Mouse (Mus musculus) adrenal gland, adult 8-10 months (tissue): ENCODE results near the gene Tnk1. TPM values are rescaled to one million over a fixed set of nuclear protein-coding genes. Genes with fewer than 3 reads are reported as not detected.
"Not testable (repeated sequence)": the region's sequence is repeated elsewhere in the genome, so short reads cannot be mapped to it uniquely, and the experiment has no call there.

ENCODE experiments used
- DNase-seq: peaks from one replicate; pipeline ENCODE4 v3.0.0; 2022
- total RNA-seq, 4 experiments: library from RNA; stranded (reverse); gene quantifications; 2 replicates each; pipeline ENCODE4 v1.2.4; 2022

The Tnk1 gene
- total RNA-seq, 4 experiments from 2014 or later: 0.11 to 0.20 TPM; not detected in 2

DNA sequence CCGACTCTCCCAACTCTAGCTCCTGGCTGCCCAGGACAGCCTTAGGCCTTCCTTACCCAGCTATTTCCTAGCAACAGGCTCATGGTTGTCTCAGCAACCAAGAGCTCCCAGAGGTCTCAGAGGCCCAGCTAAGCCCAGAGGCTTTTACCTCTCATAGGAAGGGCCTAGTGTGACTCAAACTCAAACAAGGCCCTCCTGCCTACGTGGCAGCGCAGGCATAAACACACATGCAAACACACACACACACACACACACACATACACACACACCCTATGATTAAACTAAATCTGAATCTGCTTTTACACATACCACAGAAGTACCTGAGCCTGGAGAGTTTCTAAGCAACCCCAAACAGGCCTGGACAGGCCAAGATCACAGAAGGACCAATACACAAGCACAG, 19.9 kb upstream of the Tnk1 start:
- DNase-seq: no peak

DNA sequence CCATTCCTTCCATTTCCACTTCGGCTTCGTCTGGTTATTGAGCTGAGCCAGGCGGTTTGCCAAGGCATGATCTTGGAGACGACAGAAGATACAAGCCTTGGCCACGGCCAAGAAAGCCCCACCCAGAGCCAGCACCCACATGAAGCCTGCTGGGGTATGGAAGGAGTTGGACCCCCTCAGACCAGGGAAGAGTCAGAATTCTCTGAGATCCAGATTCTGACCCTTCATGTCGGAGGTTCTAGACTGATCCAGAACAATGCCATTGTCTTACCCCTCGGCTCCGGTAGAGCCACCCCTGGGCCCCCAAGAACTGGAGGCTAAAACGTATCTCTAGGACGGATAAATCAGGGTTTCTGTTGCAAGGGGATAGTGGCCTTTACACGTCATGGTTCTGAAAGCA, 19.3 kb upstream of the Tnk1 start, which contains the start of gene Tmem95:
Gene Tmem95, minus strand, starts transcription at position 141 of the 400 bp plus-strand sequence.
- DNase-seq: no peak

DNA sequence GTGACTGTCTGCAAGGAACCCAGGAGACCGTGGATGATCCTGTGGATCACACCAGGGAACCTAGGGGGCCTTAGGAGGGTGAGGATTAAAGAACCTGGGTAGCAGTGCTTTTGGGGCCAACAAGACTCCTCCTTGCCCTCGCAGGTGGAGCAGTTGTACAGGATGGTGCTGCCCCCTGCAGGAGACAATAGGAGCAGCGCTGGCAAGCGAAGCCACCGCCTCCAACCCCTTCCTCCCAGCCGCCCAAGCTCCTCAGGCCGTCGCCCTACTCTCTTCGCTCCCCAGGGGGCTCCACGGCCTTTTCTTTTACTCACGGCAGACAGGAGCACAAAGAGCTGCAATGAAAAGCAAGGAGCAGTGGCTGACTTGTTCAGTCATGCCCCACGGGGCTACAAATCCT, 18.3 kb upstream of the Tnk1 start:
- DNase-seq: peak; percentile 70

DNA sequence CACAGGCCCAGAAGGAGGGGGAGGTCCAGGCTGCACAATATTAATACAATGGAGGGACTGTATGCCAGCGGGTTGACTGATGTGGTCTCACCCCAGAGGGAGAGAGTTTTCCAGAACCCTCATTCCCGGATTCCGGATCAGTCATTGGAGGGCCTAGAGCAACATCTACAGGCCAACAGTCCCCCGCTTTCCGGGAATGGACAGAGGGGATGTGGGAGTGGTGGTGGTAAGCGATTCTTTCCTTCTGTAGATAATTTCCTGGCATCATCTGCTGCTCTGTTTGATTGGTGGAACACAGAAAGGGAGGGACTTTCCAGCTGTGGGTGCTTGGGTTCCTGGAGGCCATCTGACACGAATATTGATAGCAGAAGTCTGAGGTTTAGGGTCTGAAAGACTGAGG, 17.7 kb upstream of the Tnk1 start:
- no peak for DNase-seq

DNA sequence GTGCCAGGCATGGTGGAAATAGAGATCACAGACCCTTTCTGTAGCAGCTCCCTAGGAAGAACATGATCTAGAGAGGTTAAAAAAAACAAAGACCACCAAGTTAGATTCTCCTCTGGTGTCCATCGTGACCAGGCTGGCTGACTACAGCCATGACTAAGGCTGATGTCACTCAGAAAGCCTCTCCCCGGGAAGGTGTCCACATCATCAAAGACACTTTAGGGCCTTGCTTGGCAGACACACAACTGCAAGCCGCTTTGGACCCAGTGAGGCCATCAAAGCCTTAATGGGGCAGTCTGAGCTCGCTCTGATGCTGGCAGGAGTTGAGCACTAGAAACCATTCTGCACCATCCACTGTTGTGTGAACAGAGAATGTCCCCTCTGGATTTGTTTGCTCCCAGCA, 13.9 kb upstream of the Tnk1 start:
- DNase-seq: no peak

DNA sequence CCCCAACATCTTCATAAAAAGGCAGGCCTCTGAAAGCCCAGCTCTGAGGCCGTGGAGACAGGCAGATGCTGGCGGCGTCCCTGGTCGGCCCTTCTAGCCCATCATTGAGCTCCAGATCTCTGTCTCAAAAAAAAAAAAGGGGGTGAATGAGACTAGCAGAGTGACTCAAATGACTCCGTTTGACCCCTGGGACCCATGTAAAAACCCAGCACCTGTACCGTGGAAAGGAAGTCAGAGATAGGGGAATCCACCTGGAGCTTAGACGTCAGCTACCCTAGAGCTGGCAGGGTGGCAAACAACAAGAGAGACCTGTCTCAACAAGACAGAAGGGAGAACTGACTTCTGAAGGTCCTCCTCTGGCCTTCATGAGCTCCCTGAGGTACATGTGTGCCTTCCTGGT, 13.3 kb upstream of the Tnk1 start:
- DNase-seq: no peak

DNA sequence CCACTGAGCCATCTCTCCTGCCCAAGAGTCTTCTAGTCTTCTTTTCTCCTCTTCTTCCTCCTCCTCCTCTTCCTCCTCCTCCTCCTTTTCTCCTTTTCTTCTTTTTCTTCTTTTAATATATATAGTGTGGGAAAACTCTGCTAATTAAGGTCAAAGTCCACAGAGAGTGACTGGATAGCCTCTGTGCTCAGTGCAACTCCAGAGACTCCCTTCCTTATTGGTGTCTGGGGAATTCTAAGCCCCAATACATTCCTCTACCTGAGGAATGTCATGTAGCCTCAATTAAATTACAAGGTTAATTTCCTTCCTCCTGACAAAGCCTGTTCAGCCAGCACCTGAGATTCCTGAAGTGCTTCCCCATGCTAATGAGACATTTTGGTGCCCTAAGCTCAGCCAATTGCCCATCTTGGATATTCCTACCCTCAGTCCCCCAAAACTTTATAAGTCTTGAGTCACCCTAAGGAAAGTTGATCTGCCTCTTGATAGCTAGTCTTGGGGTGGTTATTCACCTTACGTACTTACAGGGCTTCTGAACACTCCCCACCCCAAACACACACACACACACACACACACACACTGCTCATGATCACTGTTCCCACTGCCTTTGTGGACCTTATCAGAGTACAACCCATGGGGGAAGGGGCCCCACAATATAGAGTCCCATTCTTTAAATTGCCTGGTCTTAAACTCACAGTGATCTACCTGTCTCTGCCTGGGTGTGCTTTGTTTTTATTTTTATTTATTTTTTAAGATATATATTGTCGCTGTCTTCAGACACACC, 11.9 kb upstream of the Tnk1 start:
- no peak for DNase-seq

DNA sequence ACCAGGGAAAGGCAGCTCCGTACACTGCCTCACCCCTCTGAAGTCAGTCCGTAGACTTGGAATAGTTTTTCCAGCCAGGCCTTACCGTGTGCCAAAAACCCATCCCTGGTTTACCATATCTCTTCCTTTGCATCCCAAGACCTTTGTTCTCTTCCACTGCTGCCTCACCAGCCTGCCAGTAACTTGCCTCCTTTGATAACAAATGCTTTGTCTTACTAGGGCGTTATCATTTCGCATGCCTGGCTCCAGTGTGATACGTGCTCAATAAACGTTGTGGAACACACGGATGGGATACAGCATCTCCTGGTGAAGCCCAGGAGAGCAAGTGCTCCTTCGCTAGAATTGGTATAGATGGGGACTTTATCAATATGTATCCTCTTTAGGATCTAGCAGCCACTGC, 8.8 kb upstream of the Tnk1 start:
- DNase-seq: no peak

DNA sequence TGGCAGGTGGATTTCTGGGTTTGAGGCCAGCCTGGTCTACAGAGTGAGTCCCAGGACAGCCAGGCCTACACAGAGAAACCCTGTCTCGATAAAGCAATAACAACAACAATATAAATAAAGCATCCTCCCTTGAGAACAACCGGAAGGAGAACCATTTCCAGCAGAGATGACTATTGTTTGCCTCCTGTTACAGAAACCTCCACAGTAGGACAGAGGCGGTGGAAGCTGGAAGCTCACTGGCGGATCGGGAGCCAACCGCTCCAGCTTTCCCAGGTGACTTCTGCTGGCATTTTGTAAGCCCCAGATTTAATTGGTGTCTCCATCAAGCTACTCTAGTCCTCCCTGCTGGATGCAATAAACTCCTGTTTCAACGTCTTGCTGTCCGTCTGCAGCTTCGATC, 7.0 kb upstream of the Tnk1 start:
- no peak for DNase-seq

DNA sequence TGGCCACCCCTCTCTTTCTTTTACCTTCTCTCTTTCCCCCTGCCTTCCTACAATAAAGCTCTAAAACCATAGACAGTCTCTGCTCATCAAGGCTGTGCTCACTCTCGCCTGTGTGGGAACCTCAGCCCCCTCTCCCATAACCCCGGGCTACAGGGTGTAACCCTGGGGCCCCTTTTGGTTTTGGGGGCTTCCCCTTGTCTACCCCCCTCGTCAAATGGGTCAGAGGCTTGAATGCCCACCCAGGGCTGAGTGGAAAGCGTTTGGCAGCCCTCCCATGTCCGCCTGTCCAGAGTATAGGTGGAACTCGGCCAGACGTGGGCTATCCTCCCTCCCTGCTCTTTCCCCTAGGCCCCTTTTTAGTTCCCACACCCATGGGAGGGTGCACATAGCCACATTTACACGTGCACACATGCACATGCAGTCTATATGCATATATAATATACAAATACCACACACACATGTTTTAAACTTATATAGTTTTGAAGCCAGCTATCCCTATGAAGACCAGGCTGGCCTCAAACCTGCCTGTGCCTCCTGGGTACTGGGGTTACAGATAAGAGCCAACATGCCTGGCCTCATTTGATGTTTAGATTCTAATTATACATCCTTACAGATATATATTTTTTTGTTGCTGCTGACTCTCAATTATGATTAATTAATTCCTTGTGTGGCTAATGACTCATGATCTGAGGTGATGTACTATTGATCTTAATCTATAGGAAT, 5.8 kb upstream of the Tnk1 start:
- DNase-seq: no peak

DNA sequence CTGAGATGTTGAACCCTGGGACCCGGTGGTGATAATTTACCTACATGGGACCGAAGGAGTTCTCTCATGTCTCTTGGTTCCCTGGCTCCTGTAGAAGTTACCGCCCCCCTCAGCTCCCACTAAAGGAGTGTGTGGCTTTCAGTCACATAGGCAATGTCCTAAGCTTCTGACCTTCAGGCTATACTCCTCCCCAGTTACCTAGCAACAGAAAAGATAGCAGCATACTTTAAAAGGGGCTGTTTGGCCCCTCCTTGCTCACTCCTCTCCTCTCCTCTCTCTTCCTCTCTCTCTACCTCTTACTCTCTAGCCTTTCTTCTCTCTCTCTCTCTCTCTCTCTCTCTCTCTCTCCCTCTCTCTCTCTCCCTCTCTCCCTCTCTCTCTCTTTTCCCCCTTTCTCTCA, 5.2 kb upstream of the Tnk1 start:
- not testable (repeated sequence) for DNase-seq

DNA sequence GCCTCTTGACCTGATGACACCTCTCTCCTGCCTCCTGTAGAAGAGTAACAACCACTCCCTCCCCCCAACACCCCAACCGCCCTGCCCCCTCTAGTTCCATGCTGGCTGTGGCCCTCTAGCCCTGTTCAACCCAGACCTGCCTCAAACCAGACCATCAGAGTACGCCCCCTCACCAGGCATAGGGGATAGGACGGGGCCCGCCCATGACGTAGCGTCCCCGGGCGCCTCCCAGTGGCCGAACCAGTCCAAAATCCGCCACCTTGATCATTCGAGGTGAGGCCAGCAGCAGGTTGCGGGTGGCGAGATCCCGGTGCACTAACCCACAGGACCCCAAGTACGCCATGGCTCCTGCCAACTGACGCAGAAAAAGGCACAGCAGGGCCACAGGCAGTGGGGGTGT, 3.2 kb downstream of the Tnk1 start:
- DNase-seq: no peak

DNA sequence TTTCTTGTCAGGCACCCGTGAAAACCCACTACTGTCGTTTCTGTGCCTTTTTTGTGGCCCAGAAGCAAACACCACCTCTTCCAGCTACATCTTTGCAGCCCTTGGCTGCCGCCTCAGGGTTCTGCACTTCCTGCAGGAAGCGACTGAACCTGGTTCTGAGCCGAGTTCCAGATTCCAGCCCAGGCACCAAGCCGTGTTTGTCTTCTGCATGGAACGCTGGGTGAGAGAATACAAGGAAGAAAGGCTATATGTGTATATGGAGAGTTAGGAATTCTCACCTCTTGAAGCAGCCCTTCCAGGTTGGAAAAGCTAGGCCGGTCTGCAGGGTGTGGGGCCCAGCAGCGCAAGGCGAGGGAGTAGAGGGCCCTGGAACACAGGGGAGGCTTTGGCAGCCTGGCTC, 3.9 kb downstream of the Tnk1 start:
- DNase-seq: no peak

DNA sequence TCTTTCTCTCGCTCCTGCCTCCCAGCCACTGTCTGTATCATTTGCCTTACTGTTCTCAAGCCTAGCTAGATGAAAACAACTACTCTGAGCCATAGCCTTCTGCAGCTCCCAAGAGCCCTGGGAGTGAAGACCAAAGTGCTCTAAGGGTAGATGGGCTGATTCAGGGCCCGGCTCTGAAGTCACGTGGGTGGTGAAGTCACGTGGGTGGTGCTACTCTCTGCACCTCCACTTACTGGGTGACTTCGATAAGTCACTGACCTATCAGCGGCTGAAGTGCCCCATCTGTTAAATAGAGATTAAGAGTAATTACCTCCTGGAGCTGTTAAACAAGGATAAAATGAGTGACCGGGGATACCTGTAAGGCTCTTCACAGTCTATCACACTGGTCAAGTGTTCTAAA, 4.5 kb downstream of the Tnk1 start:
- no peak for DNase-seq

DNA sequence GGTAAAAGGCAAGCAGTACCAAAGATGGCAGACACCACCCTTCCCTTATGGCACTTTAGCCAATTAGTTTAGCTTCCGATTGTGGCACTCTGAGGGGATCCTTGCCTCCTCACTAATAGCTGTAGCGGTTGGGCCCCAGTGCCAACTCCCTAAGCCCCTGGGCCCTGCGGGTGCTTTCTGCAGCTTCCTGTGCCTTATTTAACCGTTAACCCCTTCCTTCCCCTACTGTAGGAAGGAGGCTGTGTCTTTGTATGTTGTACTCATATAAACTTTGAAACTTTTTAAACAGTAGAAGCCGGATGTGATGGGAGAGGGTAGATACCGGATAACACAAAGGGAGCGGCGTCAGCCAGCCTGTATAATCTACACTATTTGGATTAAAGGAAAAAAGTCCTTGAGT, 7.8 kb downstream of the Tnk1 start:
- DNase-seq: no peak

DNA sequence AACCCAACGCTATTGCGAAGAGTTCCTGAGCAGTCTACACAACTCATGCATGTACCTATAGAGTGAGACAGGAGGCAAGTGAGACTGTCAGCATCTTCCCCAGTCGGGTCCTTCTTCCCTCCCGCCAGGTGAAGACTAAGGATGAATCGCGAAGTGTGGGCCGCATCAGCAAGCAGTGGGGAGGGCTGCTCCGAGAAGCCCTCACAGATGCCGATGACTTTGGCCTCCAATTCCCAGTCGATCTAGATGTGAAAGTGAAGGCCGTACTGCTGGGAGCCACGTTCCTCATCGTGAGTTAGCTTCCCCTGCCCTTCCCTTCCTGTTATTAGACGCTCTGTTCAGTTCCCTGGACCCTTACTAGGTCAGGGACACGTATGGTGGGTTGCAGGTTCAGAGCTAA, 8.6 kb downstream of the Tnk1 start:
- DNase-seq: no peak

DNA sequence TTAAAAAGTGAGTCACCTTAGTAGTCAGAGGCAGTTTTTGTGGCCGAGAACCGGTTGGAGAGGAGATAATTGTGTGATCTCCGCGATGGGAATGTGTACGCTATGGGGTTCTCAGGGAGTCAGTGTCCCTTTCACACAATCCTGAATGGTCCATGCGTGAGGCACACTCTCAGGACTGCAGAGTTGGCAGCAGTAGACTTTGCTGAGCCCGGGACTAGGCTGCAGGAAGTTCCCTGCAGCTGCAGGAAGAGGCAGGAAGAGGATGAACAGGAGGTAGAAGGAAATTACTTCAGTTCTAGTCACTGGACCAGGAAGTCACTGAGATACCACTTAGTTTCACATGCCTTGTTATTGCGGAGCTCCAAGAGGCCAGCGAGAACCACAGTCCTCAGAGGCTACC, 9.4 kb downstream of the Tnk1 start:
- DNase-seq: no peak

DNA sequence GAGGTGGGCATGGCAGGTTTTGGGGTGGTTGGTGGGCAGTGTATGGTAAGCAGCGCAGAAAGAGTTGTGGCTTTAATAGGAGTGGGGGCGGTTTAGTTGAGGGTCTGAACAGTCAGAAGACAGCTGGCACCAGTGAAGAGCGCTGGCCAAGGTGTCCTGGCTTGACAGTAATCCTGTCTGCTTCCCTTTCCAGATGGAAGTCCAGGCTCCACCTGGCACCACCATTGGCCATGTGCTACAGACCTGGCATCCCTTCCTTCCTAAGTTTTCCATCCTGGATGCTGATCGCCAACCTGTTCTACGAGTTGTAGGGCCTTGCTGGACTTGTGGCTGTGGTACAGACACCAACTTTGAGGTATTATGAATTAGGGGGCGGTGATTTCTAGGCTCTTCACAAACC, 10.5 kb downstream of the Tnk1 start:
- DNase-seq: no peak

DNA sequence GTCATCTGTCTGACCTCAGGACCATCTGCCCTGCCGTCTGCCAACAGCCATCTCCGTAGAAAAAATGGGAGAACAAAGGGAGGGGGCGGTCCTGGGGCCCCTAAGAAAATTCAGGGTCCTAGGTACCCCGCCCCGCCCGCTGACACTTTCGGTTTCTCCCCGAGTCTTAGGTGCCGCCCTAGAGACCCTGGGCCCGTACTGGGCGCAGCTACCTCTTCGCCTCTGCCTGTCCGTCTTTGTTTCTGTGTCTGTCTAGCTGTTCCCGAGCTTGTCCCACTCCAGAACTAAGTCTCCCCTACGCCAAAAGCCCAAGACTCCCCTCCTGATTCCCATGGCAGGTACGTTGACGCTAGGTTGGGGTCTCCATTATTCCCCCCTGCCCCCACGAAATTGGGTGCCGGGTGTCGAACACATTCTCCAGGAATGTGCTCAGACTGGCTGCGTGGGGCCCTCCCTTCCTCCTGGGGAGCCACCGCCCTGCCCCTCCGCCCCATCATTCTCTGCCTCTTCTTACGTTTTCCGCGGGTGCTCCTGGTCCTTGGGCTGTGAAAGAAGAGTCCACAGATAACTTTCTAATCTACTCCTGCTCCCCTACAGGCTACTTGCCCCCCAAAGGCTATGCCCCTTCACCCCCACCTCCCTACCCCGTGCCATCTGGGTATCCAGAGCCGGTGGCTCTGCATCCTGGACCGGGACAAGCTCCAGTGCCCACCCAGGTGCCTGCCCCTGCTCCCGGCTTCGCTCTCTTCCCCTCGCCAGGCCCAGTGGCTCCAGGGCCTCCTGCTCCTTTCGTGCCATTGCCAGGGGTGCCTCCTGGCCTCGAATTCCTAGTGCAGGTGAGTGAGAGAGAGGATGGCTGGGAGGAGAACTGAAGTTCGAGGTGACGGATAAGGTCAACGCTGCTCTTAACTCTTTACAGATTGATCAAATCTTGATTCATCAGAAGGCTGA, 11.5 kb downstream of the Tnk1 start:
- no peak for DNase-seq

DNA sequence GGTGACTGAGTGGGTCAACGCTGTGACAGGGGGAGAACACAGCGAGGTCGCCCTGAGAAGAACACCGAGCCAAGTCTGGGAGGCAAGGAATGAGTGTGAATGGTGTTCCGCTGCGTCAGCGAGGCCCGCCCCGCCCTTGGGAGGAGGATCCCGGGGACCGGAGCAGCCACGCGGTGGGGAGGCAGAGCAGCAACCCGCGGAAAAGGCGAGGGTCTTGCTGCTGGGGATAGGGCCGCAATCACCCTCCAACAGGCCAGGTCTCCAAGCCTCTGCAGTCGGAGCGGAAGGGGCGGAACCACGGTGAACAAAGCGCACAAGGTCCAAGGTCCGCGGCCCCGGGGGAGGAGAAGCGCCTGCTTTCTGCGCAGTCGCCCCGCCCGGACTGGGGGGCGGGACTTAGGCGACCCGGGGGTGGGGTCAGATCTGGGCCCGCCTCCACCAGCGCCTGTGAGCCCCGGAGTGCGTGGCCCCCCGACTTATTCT, 12.3 kb downstream of the Tnk1 start, which contains the start of gene Plscr3:
Gene Plscr3, plus strand, starts transcription at position 179 of the 483 bp plus-strand sequence.
- DNase-seq: peak; percentile 90

DNA sequence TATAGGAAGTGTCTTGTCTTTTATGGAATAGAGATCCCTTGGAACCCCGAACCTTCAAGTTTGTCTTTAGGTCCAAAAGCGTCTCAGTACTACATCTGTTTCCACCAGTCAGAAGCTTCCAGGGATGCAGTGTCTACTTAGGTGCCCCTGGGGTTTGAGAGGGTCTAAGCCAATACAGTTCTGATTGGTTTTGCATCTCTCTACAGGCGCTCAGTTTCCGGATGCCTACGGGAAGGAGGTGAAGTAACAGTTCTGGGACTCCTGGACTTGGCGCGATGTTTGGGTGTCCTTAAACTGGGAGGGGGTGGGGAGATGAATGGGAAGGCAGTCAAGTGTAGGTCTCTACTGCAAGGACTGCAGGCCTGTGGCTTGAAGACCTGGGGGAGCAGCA, 19.8 kb downstream of the Tnk1 start:
- no peak for DNase-seq

DNA sequence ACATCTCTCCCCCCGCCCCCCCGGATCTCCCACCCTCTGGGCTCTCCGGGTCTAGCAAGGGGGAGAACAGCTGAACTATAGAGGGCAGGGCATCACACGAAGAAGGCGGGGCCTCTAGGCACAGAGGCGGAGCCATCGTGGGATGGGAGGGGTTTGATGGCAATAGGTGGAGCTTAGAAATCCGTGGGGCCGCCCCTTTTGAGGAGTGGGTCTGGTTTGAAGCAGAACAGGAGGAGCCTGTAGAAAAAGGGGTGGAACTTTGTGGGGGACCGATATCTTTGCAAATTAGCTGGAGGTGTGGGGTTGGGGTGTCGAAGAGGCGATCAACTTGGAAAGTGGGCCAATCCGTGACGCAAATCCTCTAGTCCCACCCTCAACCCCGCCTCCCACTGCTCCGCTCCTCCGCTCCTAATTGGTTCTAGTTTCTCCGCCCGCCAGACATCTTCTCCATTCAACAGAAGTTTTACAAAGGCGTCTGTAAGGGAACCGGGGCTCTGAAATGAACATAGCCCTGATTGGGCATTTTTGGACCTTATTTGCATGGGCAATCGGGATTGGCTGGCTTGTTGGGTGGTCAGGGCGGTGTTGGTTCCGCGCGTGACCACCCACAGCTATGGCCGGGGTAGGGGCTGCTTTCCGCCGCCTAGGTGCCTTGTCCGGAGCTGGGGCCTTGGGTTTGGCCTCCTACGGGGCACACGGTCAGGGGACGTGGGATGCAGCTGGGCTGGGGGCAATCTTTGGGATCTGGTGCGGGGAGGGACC, 20.4 kb downstream of the Tnk1 start, which contains the start of gene Tmem256:
Gene Tmem256, plus strand, starts transcription at position 563 of the 762 bp plus-strand sequence.
- DNase-seq: peak; percentile 96
